Mouse (Mus musculus) erythroblast, adult 5-6 weeks (primary cell): ENCODE data around the gene H2-Eb1. TPM values are rescaled to one million over a fixed set of nuclear protein-coding genes. Genes with fewer than 3 reads are reported as not detected.
"Not testable (repeated sequence)": the region's sequence is repeated elsewhere in the genome, so short reads cannot be mapped to it uniquely, and the experiment has no call there.

Experiments
- ATAC-seq: replicated peaks from 2 replicates; pipeline ENCODE4 v1.8.0; 2016; ENCODE audit warnings: moderate number of reproducible peaks, mild to moderate bottlenecking, moderate TSS enrichment, inconsistent platforms; ENCODE audit not compliant: poor library complexity, low FRiP score, severe bottlenecking
- total RNA-seq, 2 experiments: library from RNA; stranded (forward) in 1 of 2; stranded (reverse) in 1 of 2; fragments of 150-400 nt in 1 of 2; fragments of 200-764, 138-1000 nt in 1 of 2; gene quantifications; 2 replicates each; pipeline versions ENCODE4 v1.2.3 to v1.2.4; 2015 to 2017; ENCODE audit warnings: low replicate concordance in 2 of 2

The H2-Eb1 gene
- total RNA-seq, 2 experiments from 2014 or later: 6.5 to 53.1 TPM

- ATAC-seq: not testable (repeated sequence)
Measured at GRCm38 (mm10) chr17:34310526-34310925, 4.9 kb downstream of the H2-Eb1 start.

- no peak for ATAC-seq
Measured at GRCm38 (mm10) chr17:34312185-34312584, 6.5 kb downstream of the H2-Eb1 start.

- ATAC-seq: peak; percentile 81
Measured at GRCm38 (mm10) chr17:34313393-34313792, 7.7 kb downstream of the H2-Eb1 start.

DNA sequence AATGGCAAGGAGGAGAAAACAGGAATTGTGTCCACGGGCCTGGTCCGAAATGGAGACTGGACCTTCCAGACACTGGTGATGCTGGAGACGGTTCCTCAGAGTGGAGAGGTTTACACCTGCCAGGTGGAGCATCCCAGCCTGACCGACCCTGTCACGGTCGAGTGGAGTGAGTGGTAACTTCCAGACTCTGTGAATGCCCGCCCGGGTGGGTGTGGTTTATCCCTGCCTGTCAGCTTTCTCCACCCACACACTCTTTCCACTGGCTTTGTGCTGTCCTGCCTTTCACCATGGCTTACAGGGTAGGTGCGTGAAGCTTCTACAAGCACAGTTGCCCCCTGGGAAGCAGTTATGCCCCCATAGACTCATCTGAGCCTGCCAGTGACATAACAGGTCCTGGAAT is 8.6 kb downstream of the H2-Eb1 start:
- no peak for ATAC-seq

DNA sequence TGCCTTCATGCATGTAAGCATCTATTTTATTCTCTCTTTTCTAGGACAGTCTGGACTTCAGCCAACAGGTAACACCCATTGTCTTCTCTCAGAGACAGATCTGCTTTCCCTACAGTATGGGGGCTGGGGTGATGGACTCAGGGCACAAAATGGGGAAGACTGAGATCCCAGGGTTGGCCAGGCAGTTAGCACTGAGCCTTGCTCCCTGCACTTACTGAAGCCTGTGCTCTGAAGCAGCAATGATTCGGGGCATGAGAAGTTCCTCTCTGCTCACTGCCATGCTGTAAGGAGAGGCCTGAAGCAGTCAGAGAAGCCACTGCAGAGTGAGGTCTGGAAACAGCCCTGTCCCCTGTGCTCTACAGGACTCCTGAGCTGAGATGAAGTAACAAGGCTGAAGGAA is 9.8 kb downstream of the H2-Eb1 start:
- ATAC-seq: no peak

DNA sequence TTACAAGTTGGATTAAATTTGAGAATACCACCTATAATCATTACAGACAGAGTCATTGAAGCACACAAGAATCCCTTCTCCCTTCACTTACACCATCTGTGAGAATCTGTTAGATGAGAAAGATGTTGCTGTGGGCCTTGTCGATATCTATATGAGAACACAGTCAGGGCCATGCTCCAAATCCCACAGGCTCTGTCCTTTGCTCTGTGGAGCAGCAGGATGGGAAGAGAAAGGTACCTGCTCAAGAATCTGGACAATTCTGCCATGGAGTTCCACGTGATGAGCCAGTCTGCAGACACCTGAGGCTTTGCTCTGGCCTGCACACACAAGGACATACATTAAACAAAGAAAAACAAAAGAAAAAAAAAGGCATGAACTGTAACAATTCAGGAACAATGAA is 11.0 kb downstream of the H2-Eb1 start:
- no peak for ATAC-seq

- no peak for ATAC-seq
Measured at GRCm38 (mm10) chr17:34317275-34317674, 11.6 kb downstream of the H2-Eb1 start.

DNA sequence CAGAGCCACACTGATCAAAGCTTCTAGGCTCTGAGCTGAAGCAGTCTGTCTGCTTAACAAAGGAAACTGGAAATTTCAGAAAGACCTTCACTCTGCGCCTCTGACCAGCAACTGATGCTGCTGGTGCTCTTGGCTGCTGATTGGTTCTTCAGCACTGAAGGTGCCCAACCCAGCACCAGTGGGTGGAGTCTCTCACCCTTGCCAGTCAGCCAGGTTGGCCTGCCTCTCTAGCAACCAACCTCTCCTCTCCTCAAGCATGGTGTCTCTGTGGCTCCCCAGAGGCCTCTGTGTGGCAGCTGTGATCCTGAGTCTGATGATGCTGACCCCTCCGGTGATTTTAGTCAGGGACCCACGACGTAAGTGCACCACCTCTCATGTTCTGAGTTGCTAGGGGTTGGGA is 19.8 kb downstream of the H2-Eb1 start, which contains the start of gene H2-Eb2:
Gene H2-Eb2, plus strand, starts transcription at position 230 of the 400 bp plus-strand sequence.
- no peak for ATAC-seq

GRCm38 (mm10) chr17:34326373-34326772 is 20.7 kb downstream of the H2-Eb1 start:
- no peak for ATAC-seq

- ATAC-seq: no peak
Measured at GRCm38 (mm10) chr17:34329807-34330206, 24.1 kb downstream of the H2-Eb1 start.

DNA sequence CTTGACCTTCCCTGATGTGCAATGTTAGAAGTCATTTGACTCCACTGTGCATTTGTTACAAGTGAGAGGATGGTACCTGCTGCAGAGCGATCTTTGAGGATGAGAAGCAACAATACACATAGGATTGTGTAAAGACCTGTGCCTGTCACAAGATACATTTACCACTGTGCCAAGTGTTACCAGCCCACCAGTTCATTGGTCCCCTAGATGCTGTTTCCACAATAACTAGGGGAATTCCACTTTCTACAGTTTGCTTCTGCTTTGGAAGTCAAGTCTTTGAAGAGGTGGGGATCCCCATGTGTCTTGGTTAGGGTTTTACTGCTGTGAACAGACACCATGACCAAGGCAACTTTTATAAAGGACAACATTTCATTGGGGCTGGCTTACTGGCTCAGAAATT is 25.5 kb downstream of the H2-Eb1 start:
- no peak for ATAC-seq

DNA sequence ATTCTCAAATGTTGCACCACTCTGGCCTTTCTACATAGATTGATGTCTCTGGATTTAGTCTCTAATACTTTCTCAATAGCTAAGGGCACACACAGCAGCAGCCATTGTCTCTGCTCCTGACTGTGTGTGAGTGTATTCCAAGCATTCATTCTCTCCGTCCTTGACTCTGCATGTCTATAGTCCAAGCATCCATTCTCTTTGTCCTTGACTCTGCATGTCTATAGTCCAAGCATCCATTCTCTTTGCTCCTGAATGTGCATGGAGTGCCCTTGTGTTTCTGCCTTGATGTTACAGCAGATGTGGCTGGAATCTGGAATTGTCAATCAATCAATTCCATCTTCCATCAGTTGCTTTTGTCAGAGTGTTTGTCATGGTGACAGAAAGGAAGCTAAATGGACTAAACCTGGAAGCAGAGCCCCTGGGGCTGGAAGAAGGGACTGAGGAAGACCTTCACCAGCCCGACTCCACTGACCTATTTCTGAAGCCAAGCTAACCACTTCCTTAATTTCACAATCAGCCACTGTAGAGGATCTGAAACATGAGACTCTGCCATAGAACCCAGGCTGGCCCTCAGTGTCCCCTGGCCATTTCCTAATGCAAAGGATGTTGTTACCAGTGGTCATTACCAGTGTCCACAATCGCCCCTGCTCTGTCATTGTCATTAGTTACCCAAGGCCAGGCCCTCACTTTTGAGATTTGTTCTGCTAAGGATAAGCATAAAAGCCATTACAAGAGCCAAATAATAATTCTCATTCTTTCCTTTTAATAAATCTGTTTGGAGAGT is 35.1 kb downstream of the H2-Eb1 start:
- ATAC-seq: no peak

DNA sequence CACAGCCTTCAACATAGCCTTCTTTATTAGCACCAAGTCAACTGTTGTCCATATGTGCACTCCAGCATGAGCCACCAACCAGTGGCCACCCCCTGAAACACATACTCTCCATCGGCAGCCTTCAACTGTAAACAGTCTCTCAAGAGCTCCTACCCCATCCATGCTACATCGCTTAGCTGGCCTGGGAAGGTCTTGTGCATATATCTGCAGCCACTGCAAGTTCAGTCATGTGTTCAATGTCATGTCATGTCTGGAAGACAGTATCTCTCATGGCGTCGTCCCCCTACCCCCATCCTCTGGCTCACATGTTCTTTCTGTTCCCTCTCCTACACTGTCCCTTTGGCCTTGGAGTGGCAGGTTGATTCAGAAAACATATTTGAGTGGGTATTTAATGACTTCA is 39.2 kb downstream of the H2-Eb1 start:
- no peak for ATAC-seq

- ATAC-seq: no peak
Measured at GRCm38 (mm10) chr17:34345486-34345885, 39.8 kb downstream of the H2-Eb1 start.

GRCm38 (mm10) chr17:34346041-34346440 is 40.4 kb downstream of the H2-Eb1 start:
- no peak for ATAC-seq

DNA sequence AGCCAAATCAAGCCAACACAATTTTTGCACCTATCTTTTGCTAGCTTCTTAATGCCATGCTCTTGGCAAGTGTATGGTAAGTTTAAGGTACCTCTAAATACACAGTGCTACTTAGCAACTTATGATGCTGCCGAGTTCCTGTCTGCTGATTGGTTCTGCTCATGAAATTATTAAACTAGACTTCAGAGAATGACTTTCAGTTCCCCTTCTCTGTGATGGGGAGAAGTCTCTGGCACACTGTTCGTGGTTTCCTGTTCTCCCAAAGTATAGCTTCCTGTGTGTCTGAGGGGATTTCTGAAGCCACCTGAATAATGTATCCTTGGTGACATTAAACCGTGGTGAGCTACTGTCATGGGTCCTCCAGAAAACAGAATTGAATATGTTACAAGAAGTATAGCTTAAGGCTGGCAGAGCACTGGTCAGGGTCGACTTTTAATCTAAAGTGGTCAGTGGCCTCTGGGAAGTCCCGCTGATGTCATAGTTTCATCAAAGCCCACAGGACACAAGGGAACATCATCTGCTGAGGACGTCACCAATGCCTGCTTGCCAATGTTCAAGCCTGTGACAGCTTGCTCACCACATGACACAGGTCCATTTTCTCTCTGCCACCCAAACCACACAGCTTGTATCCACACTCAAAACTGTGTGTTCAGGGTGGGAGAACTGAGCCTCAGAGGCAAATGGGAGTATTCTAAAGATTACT is 42.1 kb downstream of the H2-Eb1 start:
- no peak for ATAC-seq

GRCm38 (mm10) chr17:34349429-34349828 is 43.8 kb downstream of the H2-Eb1 start:
- peak; percentile 75 for ATAC-seq

GRCm38 (mm10) chr17:34354539-34354938 is 48.9 kb downstream of the H2-Eb1 start, which contains the start of gene Btnl2:
Gene Btnl2, plus strand, starts transcription at chr17:34354822.
- no peak for ATAC-seq

DNA sequence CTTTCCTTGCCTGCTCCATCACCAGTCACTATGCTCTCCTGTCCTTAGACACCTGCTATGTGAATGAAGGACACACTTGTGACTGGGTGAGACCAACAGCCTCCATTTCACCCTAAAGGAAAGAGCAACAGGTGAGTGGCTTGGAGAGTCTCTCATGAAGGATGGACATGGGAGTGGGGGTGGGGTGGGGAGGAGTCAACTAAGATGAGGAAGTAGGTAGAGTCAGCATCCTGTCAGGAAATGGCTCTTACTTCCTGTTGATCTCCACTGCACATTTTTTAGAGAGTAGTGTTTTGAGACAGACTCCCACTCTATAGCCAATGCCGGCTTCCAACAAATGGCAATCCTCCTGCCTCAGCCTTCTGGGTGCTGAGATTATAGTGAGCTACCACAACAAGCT is 49.3 kb downstream of the H2-Eb1 start:
- no peak for ATAC-seq

DNA sequence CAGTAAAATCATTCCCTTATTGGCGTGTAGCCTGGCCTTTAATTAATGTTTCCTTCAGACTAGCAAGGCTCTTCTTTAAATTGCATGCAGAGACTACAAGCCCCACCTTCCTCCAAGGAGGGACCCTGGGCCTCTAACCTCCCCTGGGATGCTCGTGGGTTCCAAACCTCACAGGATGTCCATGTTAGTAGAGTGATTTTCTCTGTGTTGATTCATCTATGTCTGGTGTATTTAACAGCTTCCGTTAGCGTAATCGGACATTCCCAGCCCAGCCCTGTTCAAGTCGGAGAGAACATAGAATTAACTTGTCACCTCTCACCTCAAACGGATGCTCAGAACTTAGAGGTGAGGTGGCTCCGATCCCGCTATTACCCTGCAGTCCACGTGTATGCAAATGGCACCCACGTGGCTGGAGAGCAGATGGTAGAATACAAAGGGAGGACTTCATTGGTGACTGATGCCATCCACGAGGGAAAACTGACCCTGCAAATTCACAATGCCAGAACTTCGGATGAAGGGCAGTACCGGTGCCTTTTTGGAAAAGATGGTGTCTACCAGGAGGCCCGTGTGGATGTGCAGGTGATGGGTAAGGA is 57.4 kb downstream of the H2-Eb1 start:
- no peak for ATAC-seq
